Mouse (Mus musculus) intestine, embryonic 15.5 days (tissue): ENCODE data around the gene Nat10. TPM values are rescaled to one million over a fixed set of nuclear protein-coding genes. Genes with fewer than 3 reads are reported as not detected.

Source experiments
- ATAC-seq: fragments of 200-750 bp; cut with Nextera tagmentation; 2 replicates; pipeline ENCODE4 v1.8.0; 2017; ENCODE audit warnings: moderate TSS enrichment, moderate library complexity
- H3K27ac ChIP-seq: fragments of 300-500 bp; sonication (generic); 2 replicates; pipeline ENCODE4 v1.5.1; 2015; ENCODE audit warnings: mild to moderate bottlenecking, inconsistent platforms
- H3K27me3 ChIP-seq: fragments of 300-500 bp; sonication (generic); replicated peaks from 2 replicates; pipeline ENCODE4 v1.6.1; 2015; ENCODE audit warnings: inconsistent platforms
- H3K36me3 ChIP-seq: fragments of 300-500 bp; sonication (generic); 2 replicates; pipeline ENCODE4 v1.6.1; 2015; ENCODE audit warnings: inconsistent platforms
- H3K4me1 ChIP-seq: fragments of 300-500 bp; sonication (generic); replicated peaks from 2 replicates; pipeline ENCODE4 v1.6.1; 2015; ENCODE audit warnings: inconsistent platforms
- H3K4me2 ChIP-seq: fragments of 300-500 bp; sonication (generic); replicated peaks from 2 replicates; pipeline ENCODE4 v1.6.1; 2015; ENCODE audit warnings: mild to moderate bottlenecking, inconsistent platforms
- H3K4me3 ChIP-seq: fragments of 300-500 bp; sonication (generic); replicated peaks from 2 replicates; pipeline ENCODE4 v1.5.1; 2015; ENCODE audit warnings: inconsistent platforms
- H3K9ac ChIP-seq: fragments of 300-500 bp; sonication (generic); 2 replicates; pipeline ENCODE4 v1.6.1; 2015; ENCODE audit warnings: inconsistent platforms
- H3K9me3 ChIP-seq: fragments of 300-500 bp; sonication (generic); 2 replicates; pipeline ENCODE4 v1.6.1; 2016; ENCODE audit warnings: inconsistent platforms
- WGBS: fragments of 180-500 bp; shearing (Covaris S2); methylation state at CpG from one replicate; pipeline ENCODE4 v1.1.7; 2015; 5-methylcytosine and 5-hydroxymethylcytosine counted together
- polyA plus RNA-seq: library from polyadenylated mRNA; unstranded; fragments of >200 nt; fragmentation: Nextera tagmentation; extraction: Ambion mirVana; gene quantifications from 2 replicates; pipeline ENCODE4 v1.2.1, GENCODE M21; 2015

Nat10 gene
- 32.7 and 33.2 TPM in 2 replicates for polyA plus RNA-seq

- Histone ChIP-seq H3K4me1 (0 out of 2 replicates have a peak, but pooled peaks cover 2% of the 10 kb centered on the region), H3K36me3 (peaks cover 8% of the 10 kb centered on the region; the same call in 1 of the 2 replicates), H3K27ac (peak within 1 kb of the TSS; percentile 75), H3K9me3 (no peaks in the 10 kb centered on the region), H3K4me2 (peak within 1 kb of the TSS; percentile 74), H3K9ac (peak within 1 kb of the TSS; percentile 64), H3K27me3 (no peaks in the 10 kb centered on the region), H3K4me3 (peak within 1 kb of the TSS; percentile 75)
- under 1% methylated on average over 47 of the region's 47 CpGs for WGBS
- ATAC-seq, result peak; percentile 97
Measured at GRCm38 (mm10) chr2:103760906-103761716, at the start of gene Nat10. Gene Nat10 (minus strand): TSS chr2:103761270.

- Histone ChIP-seq H3K4me3 (no peak overlapping the region), H3K9me3 (no peaks in the 10 kb centered on the region), H3K27me3 (no peaks in the 10 kb centered on the region), H3K4me1 (no peaks in the 10 kb centered on the region), H3K4me2 (no peak overlapping the region), H3K36me3 (no peaks in the 10 kb centered on the region), H3K9ac (no peak overlapping the region), H3K27ac (no peak overlapping the region)
- 84% methylated on average over 6 of the region's 6 CpGs for WGBS
- no peak for ATAC-seq
Measured at GRCm38 (mm10) chr2:103810412-103810811, 49.3 kb upstream of the Nat10 start.

GRCm38 (mm10) chr2:103808466-103808865 lies 47.4 kb upstream of the Nat10 start:
- ATAC-seq, result no peak

GRCm38 (mm10) chr2:103803770-103804530 lies 42.9 kb upstream of the Nat10 start:
- 0 out of 2 replicates have a peak overlapping the region, but pooled peaks have one; percentile 2 for H3K27ac ChIP-seq
- H3K4me2 ChIP-seq, result no peak overlapping the region
- no peaks in the 10 kb centered on the region for H3K36me3 ChIP-seq
- H3K9ac ChIP-seq, result no peak overlapping the region
- H3K9me3 ChIP-seq, result no peaks in the 10 kb centered on the region
- 65% methylated on average over 5 of the region's 5 CpGs for WGBS
- no peak overlapping the region for H3K4me3 ChIP-seq
- no peaks in the 10 kb centered on the region for H3K27me3 ChIP-seq
- 0 out of 2 replicates have a peak, but pooled peaks cover 3% of the 10 kb centered on the region for H3K4me1 ChIP-seq
- ATAC-seq, result no peak

More at GRCm38 (mm10) chr2:103808466-103808865, 47.4 kb upstream of the Nat10 start:
- H3K9ac ChIP-seq, result no peak overlapping the region
- H3K9me3 ChIP-seq, result no peaks in the 10 kb centered on the region
- no peak overlapping the region for H3K27ac ChIP-seq
- no peak overlapping the region for H3K4me2 ChIP-seq
- H3K27me3 ChIP-seq, result no peaks in the 10 kb centered on the region
- no peaks in the 10 kb centered on the region for H3K4me1 ChIP-seq
- no peak overlapping the region for H3K4me3 ChIP-seq
- H3K36me3 ChIP-seq, result no peaks in the 10 kb centered on the region

GRCm38 (mm10) chr2:103802422-103802821 lies 41.4 kb upstream of the Nat10 start:
- ATAC-seq, result no peak
- Histone ChIP-seq H3K27me3 (no peaks in the 10 kb centered on the region), H3K36me3 (no peaks in the 10 kb centered on the region), H3K4me3 (no peak overlapping the region), H3K9me3 (no peaks in the 10 kb centered on the region), H3K9ac (no peak overlapping the region), H3K4me2 (no peak overlapping the region), H3K4me1 (peaks cover 3% of the 10 kb centered on the region; the same call in 1 of the 2 replicates), H3K27ac (no peak overlapping the region)
- WGBS, result 93% methylated on average over 1 of the region's 1 CpGs

- H3K36me3 ChIP-seq, result 0 out of 2 replicates have a peak, but pooled peaks cover 3% of the 10 kb centered on the region
Measured at GRCm38 (mm10) chr2:103797491-103798009, 36.5 kb upstream of the Nat10 start, which contains the start of gene Caprin1. Gene Caprin1 (minus strand): TSS chr2:103797649.

GRCm38 (mm10) chr2:103796861-103797466 lies 35.9 kb upstream of the Nat10 start:
- WGBS, result under 1% methylated on average over 71 of the region's 72 CpGs

More at GRCm38 (mm10) chr2:103797491-103798009, 36.5 kb upstream of the Nat10 start, which contains the start of gene Caprin1:
- peak; percentile 96 for ATAC-seq
- Histone ChIP-seq H3K9ac (peak within 1 kb of the TSS; percentile 93), H3K4me2 (peak within 1 kb of the TSS; percentile 74), H3K9me3 (no peaks in the 10 kb centered on the region), H3K4me3 (peak within 1 kb of the TSS; percentile 73), H3K27me3 (no peaks in the 10 kb centered on the region), H3K4me1 (peaks cover 9% of the 10 kb centered on the region), H3K27ac (peak within 1 kb of the TSS; percentile 100)
- 0% methylated on average over 33 of the region's 33 CpGs for WGBS

GRCm38 (mm10) chr2:103796211-103796860 lies 35.3 kb upstream of the Nat10 start:
- Histone ChIP-seq H3K27me3 (no peaks in the 10 kb centered on the region), H3K4me2 (peak overlapping the region; percentile 74), H3K9ac (peak overlapping the region; percentile 93), H3K36me3 (0 out of 2 replicates have a peak, but pooled peaks cover 3% of the 10 kb centered on the region), H3K27ac (peak overlapping the region; percentile 100), H3K9me3 (no peaks in the 10 kb centered on the region), H3K4me1 (peaks cover 6% of the 10 kb centered on the region), H3K4me3 (peak overlapping the region; percentile 73)
- peak; percentile 29 for ATAC-seq
- 0% methylated on average over 42 of the region's 42 CpGs for WGBS

More at GRCm38 (mm10) chr2:103796861-103797466, 35.9 kb upstream of the Nat10 start:
- H3K4me1 ChIP-seq, result peaks cover 9% of the 10 kb centered on the region
- H3K9ac ChIP-seq, result peak overlapping the region; percentile 93
- H3K4me3 ChIP-seq, result peak overlapping the region; percentile 73
- peak overlapping the region; percentile 100 for H3K27ac ChIP-seq
- 0 out of 2 replicates have a peak, but pooled peaks cover 3% of the 10 kb centered on the region for H3K36me3 ChIP-seq
- peak overlapping the region; percentile 74 for H3K4me2 ChIP-seq
- no peaks in the 10 kb centered on the region for H3K9me3 ChIP-seq
- ATAC-seq, result peak; percentile 83
- H3K27me3 ChIP-seq, result no peaks in the 10 kb centered on the region

- peak overlapping the region; percentile 93 for H3K9ac ChIP-seq
- no peaks in the 10 kb centered on the region for H3K9me3 ChIP-seq
- peak overlapping the region; percentile 100 for H3K27ac ChIP-seq
- ATAC-seq, result peak; percentile 61
- H3K4me1 ChIP-seq, result peaks cover 6% of the 10 kb centered on the region
- peak overlapping the region; percentile 73 for H3K4me3 ChIP-seq
- no peaks in the 10 kb centered on the region for H3K27me3 ChIP-seq
- peak overlapping the region; percentile 74 for H3K4me2 ChIP-seq
- 0% methylated on average over 11 of the region's 11 CpGs for WGBS
- 0 out of 2 replicates have a peak, but pooled peaks cover 3% of the 10 kb centered on the region for H3K36me3 ChIP-seq
Measured at GRCm38 (mm10) chr2:103795843-103796210, 34.8 kb upstream of the Nat10 start.

GRCm38 (mm10) chr2:103792009-103792408 lies 30.9 kb upstream of the Nat10 start:
- H3K4me1 ChIP-seq, result peaks cover 9% of the 10 kb centered on the region
- H3K27me3 ChIP-seq, result no peaks in the 10 kb centered on the region
- no peak overlapping the region for H3K4me3 ChIP-seq
- ATAC-seq, result no peak
- WGBS, result 95% methylated on average over 1 of the region's 1 CpGs
- H3K9ac ChIP-seq, result no peak overlapping the region
- 0 out of 2 replicates have a peak, but pooled peaks cover 3% of the 10 kb centered on the region for H3K36me3 ChIP-seq
- H3K9me3 ChIP-seq, result no peaks in the 10 kb centered on the region
- H3K4me2 ChIP-seq, result no peak overlapping the region
- H3K27ac ChIP-seq, result no peak overlapping the region

GRCm38 (mm10) chr2:103785735-103786134 lies 24.7 kb upstream of the Nat10 start:
- Histone ChIP-seq H3K27ac (no peak overlapping the region), H3K36me3 (0 out of 2 replicates have a peak, but pooled peaks cover 3% of the 10 kb centered on the region)
- no peak for ATAC-seq

More at GRCm38 (mm10) chr2:103785735-103786134, 24.7 kb upstream of the Nat10 start:
- H3K4me1 ChIP-seq, result 0 out of 2 replicates have a peak, but pooled peaks cover 3% of the 10 kb centered on the region
- H3K9me3 ChIP-seq, result no peaks in the 10 kb centered on the region
- no peaks in the 10 kb centered on the region for H3K27me3 ChIP-seq
- no peak overlapping the region for H3K4me3 ChIP-seq
- WGBS, result 86% methylated on average over 1 of the region's 1 CpGs
- H3K9ac ChIP-seq, result no peak overlapping the region
- H3K4me2 ChIP-seq, result no peak overlapping the region
